Mouse (Mus musculus) lung, embryonic 14.5 days (tissue): ENCODE results near the gene Six1. TPM values are rescaled to one million over a fixed set of nuclear protein-coding genes. Genes with fewer than 3 reads are reported as not detected.

Source experiments
- ATAC-seq: fragments of 200-750 bp; cut with Nextera tagmentation; 2 replicates; pipeline ENCODE4 v1.8.0; 2017; ENCODE audit warnings: mild to moderate bottlenecking, moderate TSS enrichment, moderate library complexity; ENCODE audit not compliant: insufficient read depth
- DNase-seq: peaks from one replicate; pipeline ENCODE4 v3.0.0-alpha.2; 2015
- H3K27ac ChIP-seq: fragments of 300-500 bp; sonication (generic); 2 replicates; pipeline ENCODE4 v1.5.1; 2014; ENCODE audit warnings: low read depth, mild to moderate bottlenecking, moderate library complexity
- H3K27me3 ChIP-seq: fragments of 300-500 bp; sonication (generic); 2 replicates; pipeline ENCODE4 v1.6.1; 2014; ENCODE audit warnings: low read length, control low read depth; ENCODE audit not compliant: insufficient read depth
- H3K36me3 ChIP-seq: fragments of 300-500 bp; sonication (generic); 2 replicates; pipeline ENCODE4 v1.6.1; 2014; ENCODE audit warnings: control low read depth; ENCODE audit not compliant: insufficient read depth
- H3K4me1 ChIP-seq: fragments of 300-500 bp; sonication (generic); 2 replicates; pipeline ENCODE4 v1.6.1; 2014; ENCODE audit warnings: antibody characterized with exemption, control low read depth; ENCODE audit not compliant: insufficient read depth
- H3K4me2 ChIP-seq: fragments of 300-500 bp; sonication (generic); 2 replicates; pipeline ENCODE4 v1.6.1; 2014; ENCODE audit warnings: mild to moderate bottlenecking
- H3K4me3 ChIP-seq: fragments of 300-500 bp; sonication (generic); 2 replicates; pipeline ENCODE4 v1.5.1; 2014; ENCODE audit warnings: low read depth, low read length
- H3K9ac ChIP-seq: fragments of 300-500 bp; sonication (generic); 2 replicates; pipeline ENCODE4 v1.6.1; 2014
- H3K9me3 ChIP-seq: fragments of 300-500 bp; sonication (generic); 2 replicates; pipeline ENCODE4 v1.6.1; 2016; ENCODE audit warnings: low read depth, low read length, control low read depth
- CTCF ChIP-seq: IDR thresholded peaks from 2 replicates; pipeline ENCODE4 v1.5.1; 2016; ENCODE audit warnings: antibody characterized with exemption, low read depth
- WGBS: fragments of 180-500 bp; shearing (Covaris S2); extraction: QIAGEN DNeasy Blood & Tissue Kit; methylation state at CpG from one replicate; pipeline ENCODE4 v1.1.7; 2014; 5-methylcytosine and 5-hydroxymethylcytosine counted together
- polyA plus RNA-seq: library from polyadenylated mRNA; unstranded; fragments of >200 nt; fragmentation: Nextera tagmentation; extraction: Ambion mirVana; gene quantifications from 2 replicates; pipeline ENCODE4 v1.2.1, GENCODE M21; 2014

The Six1 gene
- polyA plus RNA-seq, 1 experiment from 2014 or later: 0.45 TPM

GRCm38 (mm10) chr12:73055451-73055850 is 1.8 kb upstream of the Six1 start:
- no peak for TF ChIP-seq CTCF
- no peak for DNase-seq

GRCm38 (mm10) chr12:73054576-73055185 is 994 bp upstream of the Six1 start:
- H3K9me3 ChIP-seq: no peaks in the 10 kb centered on the region
- H3K4me2 ChIP-seq: peak overlapping the region; percentile 85
- H3K27me3 ChIP-seq: peaks cover 62% of the 10 kb centered on the region
- no peak for ATAC-seq
- TF ChIP-seq CTCF: no peak
- no peaks in the 10 kb centered on the region for H3K36me3 ChIP-seq
- 26% methylated on average over 15 of the region's 15 CpGs for WGBS
- H3K4me1 ChIP-seq: no peaks in the 10 kb centered on the region
- DNase-seq: no peak
- no peak overlapping the region for H3K27ac ChIP-seq
- H3K4me3 ChIP-seq: peak overlapping the region; percentile 49
- peak overlapping the region; percentile 40; the same call in 1 of the 2 replicates for H3K9ac ChIP-seq

More at GRCm38 (mm10) chr12:73055451-73055850, 1.8 kb upstream of the Six1 start:
- Histone ChIP-seq H3K4me1 (no peaks in the 10 kb centered on the region), H3K36me3 (no peaks in the 10 kb centered on the region), H3K4me2 (no peak overlapping the region), H3K27me3 (peaks cover 54% of the 10 kb centered on the region), H3K9me3 (no peaks in the 10 kb centered on the region), H3K4me3 (no peak overlapping the region), H3K9ac (no peak overlapping the region), H3K27ac (no peak overlapping the region)
- WGBS: 16% methylated on average over 5 of the region's 5 CpGs
- no peak for ATAC-seq

- peak overlapping the region; percentile 49 for H3K4me3 ChIP-seq
- no peaks in the 10 kb centered on the region for H3K36me3 ChIP-seq
- no peaks in the 10 kb centered on the region for H3K4me1 ChIP-seq
- H3K9me3 ChIP-seq: no peaks in the 10 kb centered on the region
- H3K27me3 ChIP-seq: peaks cover 79% of the 10 kb centered on the region
- ATAC-seq (no peak; the same call in 1 of the 2 replicates), DNase-seq (peak; percentile 26)
- 10% methylated on average over 34 of the region's 34 CpGs for WGBS
- TF ChIP-seq CTCF: no peak
- H3K27ac ChIP-seq: no peak overlapping the region
- H3K4me2 ChIP-seq: peak overlapping the region; percentile 85
- no peak overlapping the region for H3K9ac ChIP-seq
Measured at GRCm38 (mm10) chr12:73052651-73053591, 766 bp downstream of the Six1 start.

GRCm38 (mm10) chr12:73052036-73052650 is 1.5 kb downstream of the Six1 start:
- WGBS: 7% methylated on average over 19 of the region's 19 CpGs
- no peak overlapping the region for H3K4me3 ChIP-seq

GRCm38 (mm10) chr12:73050811-73051580 is 2.7 kb downstream of the Six1 start:
- WGBS: 3% methylated on average over 15 of the region's 15 CpGs
- ATAC-seq (no peak), DNase-seq (no peak)
- Histone ChIP-seq H3K27ac (no peak overlapping the region), H3K36me3 (no peaks in the 10 kb centered on the region), H3K9me3 (no peaks in the 10 kb centered on the region), H3K4me3 (no peak overlapping the region), H3K27me3 (peaks cover 98% of the 10 kb centered on the region), H3K4me2 (no peak overlapping the region), H3K9ac (no peak overlapping the region), H3K4me1 (no peaks in the 10 kb centered on the region)
- no peak for TF ChIP-seq CTCF

More at GRCm38 (mm10) chr12:73052036-73052650, 1.5 kb downstream of the Six1 start:
- no peaks in the 10 kb centered on the region for H3K4me1 ChIP-seq
- DNase-seq (no peak), ATAC-seq (no peak)
- H3K36me3 ChIP-seq: no peaks in the 10 kb centered on the region
- no peak overlapping the region for H3K9ac ChIP-seq
- H3K27me3 ChIP-seq: peaks cover 87% of the 10 kb centered on the region
- H3K4me2 ChIP-seq: no peak overlapping the region
- H3K27ac ChIP-seq: no peak overlapping the region
- no peak for TF ChIP-seq CTCF
- H3K9me3 ChIP-seq: no peaks in the 10 kb centered on the region

GRCm38 (mm10) chr12:73050305-73050704 is 3.4 kb downstream of the Six1 start:
- Histone ChIP-seq H3K9me3 (no peaks in the 10 kb centered on the region), H3K4me2 (no peak overlapping the region), H3K4me3 (no peak overlapping the region), H3K36me3 (no peaks in the 10 kb centered on the region), H3K9ac (no peak overlapping the region), H3K4me1 (no peaks in the 10 kb centered on the region), H3K27ac (no peak overlapping the region), H3K27me3 (peaks cover 99% of the 10 kb centered on the region)
- no peak for DNase-seq
- 1% methylated on average over 13 of the region's 13 CpGs for WGBS
- TF ChIP-seq CTCF: no peak
- no peak for ATAC-seq
